Mouse (Mus musculus) olfactory bulb, adult 2 months (tissue): ENCODE measurements around the gene Pan3.

Experiments
- CTCF ChIP-seq: fragments of 200-500 bp; IDR thresholded peaks from 2 replicates; pipeline ENCODE4 v1.5.1; 2012; ENCODE audit warnings: low read depth, mild to moderate bottlenecking, low read length, moderate library complexity; ENCODE audit not compliant: insufficient read depth
- POLR2A ChIP-seq: fragments of 200-500 bp; IDR thresholded peaks from 2 replicates; pipeline ENCODE4 v1.6.1; 2012; ENCODE audit warnings: mild to moderate bottlenecking, low read depth, low read length, moderate library complexity; ENCODE audit not compliant: insufficient read depth

- TF ChIP-seq CTCF (no peak), POLR2A (no peak)
Observed at GRCm38 (mm10) chr5:147408731-147409130, 21.2 kb upstream of the Pan3 start.
